Mouse (Mus musculus) MEL (cell line): Measurements from ENCODE around the gene Filip1l. TPM values are rescaled to one million over a fixed set of nuclear protein-coding genes. Genes with fewer than 3 reads are reported as not detected.

Experiments
- DNase-seq: peaks from one replicate; pipeline ENCODE4 v3.0.0; 2011; ENCODE audit warnings: low read depth, low spot score
- H3K27ac ChIP-seq: 2 replicates; pipeline ENCODE4 v1.5.1; 2012; ENCODE audit warnings: low read depth, mild to moderate bottlenecking, control low read depth, low read length, moderate library complexity; ENCODE audit not compliant: control insufficient read depth
- H3K27me3 ChIP-seq, 2 experiments: fragments of 150-350 bp in 1 of 2; sonication (generic) in 1 of 2; 2 replicates each; pipeline ENCODE4 v1.6.1; 2012; ENCODE audit warnings: low read length in 2 of 2, mild to moderate bottlenecking in 2 of 2, improper control_type of control experiment in 1 of 2, moderate library complexity in 1 of 2; ENCODE audit not compliant: insufficient read depth in 2 of 2, control insufficient read depth in 1 of 2
- H3K36me3 ChIP-seq, 2 experiments: 2 replicates each; pipeline ENCODE4 v1.6.1; 2012 to 2014; ENCODE audit warnings: low read length in 2 of 2, improper control_type of control experiment in 1 of 2, inconsistent platforms in 1 of 2, mild to moderate bottlenecking in 1 of 2; ENCODE audit not compliant: insufficient read depth in 2 of 2, control insufficient read depth in 1 of 2
- H3K4me1 ChIP-seq, 2 experiments: fragments of 150-350 bp in 1 of 2; sonication (generic) in 1 of 2; 2 replicates each; pipeline ENCODE4 v1.6.1; 2012; ENCODE audit warnings: low read length in 2 of 2, improper control_type of control experiment in 1 of 2, mild to moderate bottlenecking in 1 of 2; ENCODE audit not compliant: insufficient read depth in 2 of 2, control insufficient read depth in 1 of 2
- H3K4me3 ChIP-seq, 2 experiments: fragments of 150-350 bp in 1 of 2; sonication (generic) in 1 of 2; 2 replicates each; pipeline ENCODE4 v1.5.1; 2012; ENCODE audit warnings: low read depth in 2 of 2, low read length in 2 of 2, mild to moderate bottlenecking in 2 of 2, moderate library complexity in 2 of 2, control low read depth in 1 of 2, improper control_type of control experiment in 1 of 2; ENCODE audit not compliant: control insufficient read depth in 1 of 2, insufficient read depth in 1 of 2
- H3K79me2 ChIP-seq: 2 replicates; pipeline ENCODE4 v1.6.1; 2012; ENCODE audit warnings: mild to moderate bottlenecking, low read length, moderate library complexity; ENCODE audit not compliant: control insufficient read depth, poor library complexity, insufficient read depth
- H3K9ac ChIP-seq: 2 replicates; pipeline ENCODE4 v1.6.1; 2012; ENCODE audit warnings: low read depth, mild to moderate bottlenecking, control low read depth, low read length, moderate library complexity; ENCODE audit not compliant: control insufficient read depth, poor library complexity, severe bottlenecking
- H3K9me3 ChIP-seq: fragments of 150-350 bp; sonication (generic); replicated peaks from 2 replicates; pipeline ENCODE4 v1.6.1; 2012; ENCODE audit warnings: mild to moderate bottlenecking, low read length, improper control_type of control experiment, moderate library complexity; ENCODE audit not compliant: insufficient read depth
- CTCF ChIP-seq, 3 experiments: IDR thresholded peaks in 2 of 3; conservative IDR thresholded peaks in 1 of 3; 2 replicates each; pipeline ENCODE4 v1.5.1; 2011 to 2012; ENCODE audit warnings: low read length in 3 of 3, low read depth in 2 of 3, mild to moderate bottlenecking in 2 of 3, improper control_type of control experiment in 1 of 3, inconsistent platforms in 1 of 3, mixed read lengths in 1 of 3, moderate library complexity in 1 of 3; ENCODE audit not compliant: control insufficient read depth in 1 of 3, insufficient read depth in 1 of 3, poor library complexity in 1 of 3, severe bottlenecking in 1 of 3
- E2F4 ChIP-seq: IDR thresholded peaks from 2 replicates; pipeline ENCODE4 v1.6.1; 2011; ENCODE audit warnings: low read depth, low read length, improper control_type of control experiment, borderline replicate concordance
- KAT2A ChIP-seq: conservative IDR thresholded peaks from 2 replicates; pipeline ENCODE4 v1.6.1; 2012; ENCODE audit warnings: low read depth, low read length, improper control_type of control experiment, inconsistent platforms
- MAFK ChIP-seq: IDR thresholded peaks from 2 replicates; pipeline ENCODE4 v1.6.1; 2011; ENCODE audit warnings: low read depth, mild to moderate bottlenecking, low read length, improper control_type of control experiment, borderline replicate concordance
- MAX ChIP-seq: IDR thresholded peaks from 2 replicates; pipeline ENCODE4 v1.6.1; 2011; ENCODE audit warnings: low read length, improper control_type of control experiment
- MEF2A ChIP-seq: IDR thresholded peaks from 2 replicates; pipeline ENCODE4 v1.6.1; 2014; ENCODE audit warnings: low read depth, mild to moderate bottlenecking, inconsistent platforms, low read length, improper control_type of control experiment; ENCODE audit not compliant: poor library complexity, insufficient replicate concordance, severe bottlenecking; ENCODE audit errors: extremely low read depth
- MXI1 ChIP-seq: IDR thresholded peaks from 2 replicates; pipeline ENCODE4 v1.6.1; 2011; ENCODE audit warnings: mild to moderate bottlenecking, low read depth, low read length, improper control_type of control experiment
- NELFE ChIP-seq: IDR thresholded peaks from 2 replicates; pipeline ENCODE4 v1.6.1; 2011; ENCODE audit warnings: low read depth, low read length, improper control_type of control experiment
- NRF1 ChIP-seq: IDR thresholded peaks from 2 replicates; pipeline ENCODE4 v1.6.1; 2014; ENCODE audit warnings: low read depth, mild to moderate bottlenecking, inconsistent platforms, low read length, improper control_type of control experiment, moderate library complexity; ENCODE audit not compliant: poor library complexity, insufficient read depth, severe bottlenecking
- POLR2AphosphoS2 ChIP-seq: IDR thresholded peaks from 2 replicates; pipeline ENCODE4 v1.6.1; 2011; ENCODE audit warnings: low read length, improper control_type of control experiment
- RAD21 ChIP-seq: IDR thresholded peaks from 2 replicates; pipeline ENCODE4 v1.6.1; 2011; ENCODE audit warnings: mild to moderate bottlenecking, low read depth, low read length, improper control_type of control experiment
- RCOR1 ChIP-seq: IDR thresholded peaks from 2 replicates; pipeline ENCODE4 v1.6.1; 2012; ENCODE audit warnings: low read depth, mild to moderate bottlenecking, inconsistent platforms, low read length, improper control_type of control experiment
- TBP ChIP-seq: IDR thresholded peaks from 2 replicates; pipeline ENCODE4 v1.8.0; 2011; ENCODE audit warnings: low read depth, low read length, improper control_type of control experiment
- USF2 ChIP-seq, 2 experiments: IDR thresholded peaks; 2 replicates each; pipeline ENCODE4 v1.6.1; 2011 to 2012; ENCODE audit warnings: improper control_type of control experiment in 2 of 2, low read length in 2 of 2, borderline replicate concordance in 1 of 2, inconsistent platforms in 1 of 2, low read depth in 1 of 2, mild to moderate bottlenecking in 1 of 2; ENCODE audit not compliant: insufficient read depth in 1 of 2
- ZC3H11A ChIP-seq: IDR thresholded peaks from 2 replicates; pipeline ENCODE4 v1.6.1; 2012; ENCODE audit warnings: low read depth, mild to moderate bottlenecking, inconsistent platforms, low read length, improper control_type of control experiment
- ZNF384 ChIP-seq: IDR thresholded peaks from 2 replicates; pipeline ENCODE4 v1.6.1; 2012; ENCODE audit warnings: low read depth, mild to moderate bottlenecking, inconsistent platforms, low read length, improper control_type of control experiment
- polyA plus RNA-seq, 2 experiments: library from polyadenylated mRNA; stranded (reverse) in 1 of 2; unstranded in 1 of 2; fragments of >175 nt in 1 of 2; fragments of >200 nt in 1 of 2; gene quantifications; 2 replicates each; pipeline versions ENCODE4 v1.2.1 to v1.2.4; 2012; ENCODE audit warnings: low replicate concordance in 2 of 2, low read depth in 1 of 2; ENCODE audit not compliant: insufficient read length in 2 of 2, insufficient read depth in 1 of 2, missing spikeins in 1 of 2
- total RNA-seq: library from RNA; depleted of rRNA; stranded (reverse); fragments of 300-350 nt; gene quantifications from 2 replicates; pipeline ENCODE4 v1.2.3, GENCODE M21; 2012

Filip1l gene
- total and polyA plus RNA-seq, 3 experiments = 0.27 to 1.8 TPM; not detected in 1

DNA sequence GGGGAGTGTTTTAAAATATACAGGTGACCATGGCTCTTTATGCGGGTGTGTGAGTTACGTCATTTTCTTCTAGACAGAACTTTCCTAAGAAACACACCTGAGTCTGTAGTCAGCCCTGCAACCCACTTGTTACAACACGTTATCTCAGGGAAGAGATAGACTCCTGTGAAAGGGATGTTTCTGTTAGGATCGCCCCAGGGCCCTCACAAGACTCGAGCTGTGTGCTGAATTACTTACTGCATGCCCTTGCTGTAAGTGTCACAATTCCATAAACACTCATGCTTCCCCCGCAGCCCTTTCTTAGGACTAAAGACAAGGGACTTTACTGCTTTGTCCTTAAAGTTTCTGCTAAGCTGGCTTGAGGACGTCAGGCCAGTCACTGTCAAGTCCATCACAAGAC, 20.6 kb upstream of the Filip1l start:
- no peak overlapping the region for H3K27ac ChIP-seq
- no peaks in the 10 kb centered on the region for H3K79me2 ChIP-seq
- H3K9ac ChIP-seq = no peak overlapping the region
- no peak for DNase-seq
- H3K4me3 ChIP-seq = no peak overlapping the region
- H3K27me3 ChIP-seq = no peaks in the 10 kb centered on the region
- no peak for TF ChIP-seq NELFE
- no peak for TF ChIP-seq E2F4
- TF ChIP-seq MAFK = no peak
- no peak for TF ChIP-seq KAT2A
- H3K36me3 ChIP-seq = no peaks in the 10 kb centered on the region
- H3K9me3 ChIP-seq = no peaks in the 10 kb centered on the region
- no peaks in the 10 kb centered on the region for H3K4me1 ChIP-seq

GRCm38 (mm10) chr16:57336770-57337423, 16.0 kb upstream of the Filip1l start:
- Histone ChIP-seq H3K4me3 (no peak overlapping the region), H3K9ac (no peak overlapping the region), H3K27ac (no peak overlapping the region), H3K4me1 (no peaks in the 10 kb centered on the region), H3K9me3 (no peaks in the 10 kb centered on the region), H3K36me3 (no peaks in the 10 kb centered on the region), H3K27me3 (no peaks in the 10 kb centered on the region), H3K79me2 (no peaks in the 10 kb centered on the region)
- DNase-seq = no peak
- no peak for TF ChIP-seq RCOR1
- no peak for TF ChIP-seq E2F4

GRCm38 (mm10) chr16:57339765-57340612, 12.9 kb upstream of the Filip1l start:
- Histone ChIP-seq H3K4me3 (no peak overlapping the region), H3K9me3 (no peaks in the 10 kb centered on the region), H3K9ac (no peak overlapping the region), H3K4me1 (no peaks in the 10 kb centered on the region), H3K79me2 (no peaks in the 10 kb centered on the region), H3K36me3 (no peaks in the 10 kb centered on the region), H3K27ac (no peak overlapping the region), H3K27me3 (no peaks in the 10 kb centered on the region)
- TF ChIP-seq POLR2AphosphoS2 (no peak), MEF2A (no peak), MXI1 (no peak), TBP (no peak), NELFE (no peak), KAT2A (no peak), USF2 (IDR thresholded peaks at IDR 0.05; ENCODE audit: borderline replicate concordance in 1 of 2, insufficient read depth in 1 of 2, low read depth in 1 of 2, low read length in 2 of 2) (no peak), RAD21 (no peak), CTCF (IDR thresholded peaks at IDR 0.05 in 2 of 3, conservative IDR thresholded peaks at IDR 0.05 in 1 of 3; ENCODE audit: control insufficient read depth in 1 of 3, insufficient read depth in 1 of 3, low read depth in 2 of 3, low read length in 3 of 3, poor library complexity in 1 of 3, severe bottlenecking in 1 of 3) (no peak), MAX (no peak), E2F4 (no peak), ZC3H11A (no peak), NRF1 (no peak), MAFK (no peak), ZNF384 (no peak)
- no peak for DNase-seq
